ENCODE assay signal across 9 mouse cellular contexts in the genomic region with DNA sequence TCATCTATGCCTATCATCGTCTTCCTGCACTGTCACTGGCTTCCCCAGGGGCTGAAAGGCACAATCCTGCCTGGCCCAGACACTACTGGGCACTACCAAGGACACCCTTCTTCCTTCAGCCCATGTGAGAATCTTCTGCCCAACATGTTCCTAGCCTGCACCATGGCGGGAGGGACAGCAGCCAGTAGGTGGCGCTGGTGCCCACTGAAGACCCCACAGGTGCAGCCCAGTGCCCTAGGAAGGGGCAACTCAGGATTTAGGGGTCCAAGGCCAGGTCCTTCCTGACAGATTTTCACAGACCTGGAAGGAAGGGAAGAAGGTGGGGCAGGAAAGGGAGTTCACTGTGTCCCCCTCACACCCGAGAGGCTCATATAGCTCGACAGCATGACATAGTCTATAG. TPM values are rescaled to one million over a fixed set of nuclear protein-coding genes. Genes with fewer than 3 reads are reported as not detected.
DNase-seq lines count a peak whose midpoint lies in the region; ATAC-seq and TF ChIP-seq lines count a peak whose summit lies in the region.
"Had no signal": no experiment of that assay in that cellular context is flagged by ENCODE, and none has a peak within 500 bp of the region (broad histone marks: within the 10 kb centered on the region; RNA-seq: fewer than 3 reads in every experiment).

No protein-coding gene starts in this region.

- peaks cover 8% of the 10 kb centered on the region; the same call in 1 of the 2 replicates for H3K27me3 ChIP-seq in forebrain, embryonic 12.5 days
- no peaks in the 10 kb centered on the region for H3K27me3 ChIP-seq in forebrain, embryonic 16.5 days (replicated peaks; ENCODE audit: control insufficient read depth, insufficient read depth, low read length)
- 0 out of 2 replicates have a peak, but pooled peaks cover 2% of the 10 kb centered on the region for H3K27me3 ChIP-seq in midbrain, embryonic 11.5 days (ENCODE audit: control insufficient read depth, insufficient read depth, low read length)
- no peaks in the 10 kb centered on the region for H3K27me3 ChIP-seq in midbrain, embryonic 16.5 days (ENCODE audit: control insufficient read depth, insufficient read depth, low read depth, low read length)
- peaks cover 28% of the 10 kb centered on the region for H3K27me3 ChIP-seq in embryonic facial prominence, embryonic 10.5 days (replicated peaks; ENCODE audit: low read depth, poor library complexity, severe bottlenecking)
- no peaks in the 10 kb centered on the region for H3K27me3 ChIP-seq in liver, postnatal 0 days (ENCODE audit: insufficient read depth, low read length)
- H3K27me3 ChIP-seq: heart, embryonic 15.5 days had no signal

- H3K4me3 ChIP-seq in forebrain, embryonic 12.5 days (replicated peaks), result no peak overlapping the region
- no peak overlapping the region for H3K4me3 ChIP-seq in forebrain, embryonic 16.5 days (replicated peaks; ENCODE audit: low read length)
- no peak overlapping the region for H3K4me3 ChIP-seq in midbrain, embryonic 11.5 days (ENCODE audit: low read depth, low read length)
- H3K4me3 ChIP-seq in midbrain, embryonic 16.5 days (ENCODE audit: low read depth, low read length), result no peak overlapping the region
- H3K4me3 ChIP-seq in embryonic facial prominence, embryonic 10.5 days, result no peak overlapping the region
- H3K4me3 ChIP-seq in liver, postnatal 0 days (ENCODE audit: low read depth, low read length), result no peak overlapping the region
- H3K4me3 ChIP-seq: heart, embryonic 15.5 days had no signal

- H3K36me3 ChIP-seq in forebrain, embryonic 12.5 days (replicated peaks), result no peaks in the 10 kb centered on the region
- no peaks in the 10 kb centered on the region for H3K36me3 ChIP-seq in forebrain, embryonic 16.5 days (ENCODE audit: control insufficient read depth, insufficient read depth)
- no peaks in the 10 kb centered on the region for H3K36me3 ChIP-seq in midbrain, embryonic 11.5 days (ENCODE audit: control insufficient read depth, insufficient read depth, low read length)
- H3K36me3 ChIP-seq in midbrain, embryonic 16.5 days (ENCODE audit: control insufficient read depth, insufficient read depth, low read length), result no peaks in the 10 kb centered on the region
- no peaks in the 10 kb centered on the region for H3K36me3 ChIP-seq in embryonic facial prominence, embryonic 10.5 days (replicated peaks)
- peaks cover 13% of the 10 kb centered on the region; the same call in 1 of the 2 replicates for H3K36me3 ChIP-seq in liver, postnatal 0 days (replicated peaks; ENCODE audit: insufficient read depth, low read length)
- H3K36me3 ChIP-seq: heart, embryonic 15.5 days had no signal

- peaks cover 22% of the 10 kb centered on the region for H3K4me1 ChIP-seq in forebrain, embryonic 12.5 days
- H3K4me1 ChIP-seq in forebrain, embryonic 16.5 days (replicated peaks; ENCODE audit: control insufficient read depth, insufficient read depth, low read length), result peaks cover 15% of the 10 kb centered on the region
- H3K4me1 ChIP-seq in midbrain, embryonic 11.5 days (ENCODE audit: control insufficient read depth, insufficient read depth, low read length), result no peaks in the 10 kb centered on the region; the same call in 1 of the 2 replicates
- H3K4me1 ChIP-seq in midbrain, embryonic 16.5 days (ENCODE audit: control insufficient read depth, insufficient read depth, low read length), result no peaks in the 10 kb centered on the region
- H3K4me1 ChIP-seq in embryonic facial prominence, embryonic 10.5 days, result peaks cover 43% of the 10 kb centered on the region
- peaks cover 3% of the 10 kb centered on the region; the same call in 1 of the 2 replicates for H3K4me1 ChIP-seq in liver, postnatal 0 days (ENCODE audit: insufficient read depth)

- 40% methylated on average over 5 of the region's 5 CpGs for WGBS in forebrain, embryonic 12.5 days
- WGBS in forebrain, embryonic 16.5 days, result 37% methylated on average over 5 of the region's 5 CpGs
- 36% methylated on average over 5 of the region's 5 CpGs for WGBS in midbrain, embryonic 11.5 days
- 36% methylated on average over 5 of the region's 5 CpGs for WGBS in midbrain, embryonic 16.5 days
- 35% methylated on average over 5 of the region's 5 CpGs for WGBS in embryonic facial prominence, embryonic 10.5 days
- 37% methylated on average over 5 of the region's 5 CpGs for WGBS in liver, postnatal 0 days (ENCODE audit: insufficient replicate concordance)

- DNase-seq in midbrain, embryonic 11.5 days (ENCODE audit: low spot score, missing footprints), result peak; percentile 95
- DNase-seq in embryonic facial prominence, embryonic 10.5 days (ENCODE audit: low spot score), result peak; percentile 74
- peak; percentile 74 for DNase-seq in liver, postnatal 0 days
- peak; percentile 43 to 63 for DNase-seq in spleen, postnatal 14 days (ENCODE audit: low spot score in 2 of 2)
- DNase-seq in left cerebral cortex, adult 11 months (ENCODE audit: low spot score), result no peak

- no peak for TF ChIP-seq EP300 in liver, postnatal 0 days (IDR thresholded peaks at IDR 0.05; ENCODE audit: low read depth)

- peak; percentile 89 for TF ChIP-seq CTCF in liver, postnatal 0 days (IDR thresholded peaks at IDR 0.05; ENCODE audit: low read depth)

- no peak overlapping the region for H3K9ac ChIP-seq in forebrain, embryonic 12.5 days
- H3K9ac ChIP-seq in forebrain, embryonic 16.5 days (replicated peaks; ENCODE audit: low read depth, low read length), result no peak overlapping the region
- H3K9ac ChIP-seq in midbrain, embryonic 11.5 days (ENCODE audit: low read length), result no peak overlapping the region
- no peak overlapping the region for H3K9ac ChIP-seq in midbrain, embryonic 16.5 days (ENCODE audit: low read depth, low read length)
- H3K9ac ChIP-seq in liver, postnatal 0 days (replicated peaks), result no peak overlapping the region
- H3K9ac ChIP-seq: heart, embryonic 15.5 days had no signal

- ATAC-seq in forebrain, embryonic 12.5 days (ENCODE audit: low FRiP score), result 0 out of 2 replicates have a peak, but pooled peaks have one; percentile 20
- ATAC-seq in forebrain, embryonic 16.5 days, result no peak
- ATAC-seq in midbrain, embryonic 11.5 days (ENCODE audit: low FRiP score), result peak; percentile 45; the same call in 1 of the 2 replicates
- ATAC-seq in midbrain, embryonic 16.5 days, result no peak
- ATAC-seq in liver, postnatal 0 days, result peak; percentile 7; the same call in 1 of the 2 replicates

- H3K27ac ChIP-seq in forebrain, embryonic 12.5 days, result no peak overlapping the region
- no peak overlapping the region for H3K27ac ChIP-seq in forebrain, embryonic 16.5 days (ENCODE audit: low read length)
- H3K27ac ChIP-seq in midbrain, embryonic 11.5 days (ENCODE audit: low read depth, low read length), result no peak overlapping the region
- H3K27ac ChIP-seq in midbrain, embryonic 16.5 days (ENCODE audit: low read length), result no peak overlapping the region
- H3K27ac ChIP-seq in embryonic facial prominence, embryonic 10.5 days (replicated peaks), result no peak overlapping the region
- H3K27ac ChIP-seq in liver, postnatal 0 days (ENCODE audit: low read depth), result no peak overlapping the region
- H3K27ac ChIP-seq: heart, embryonic 15.5 days had no signal

- no peaks in the 10 kb centered on the region for H3K9me3 ChIP-seq in forebrain, embryonic 12.5 days
- no peaks in the 10 kb centered on the region for H3K9me3 ChIP-seq in forebrain, embryonic 16.5 days (ENCODE audit: control insufficient read depth, low read length)
- H3K9me3 ChIP-seq in midbrain, embryonic 11.5 days (ENCODE audit: control insufficient read depth, low read length), result no peaks in the 10 kb centered on the region
- no peaks in the 10 kb centered on the region for H3K9me3 ChIP-seq in midbrain, embryonic 16.5 days (replicated peaks; ENCODE audit: control insufficient read depth, low read length, poor library complexity, severe bottlenecking)
- H3K9me3 ChIP-seq in embryonic facial prominence, embryonic 10.5 days, result no peaks in the 10 kb centered on the region
- H3K9me3 ChIP-seq in liver, postnatal 0 days (ENCODE audit: low read length), result no peaks in the 10 kb centered on the region
- H3K9me3 ChIP-seq: heart, embryonic 15.5 days had no signal

- H3K4me2 ChIP-seq in forebrain, embryonic 12.5 days, result no peak overlapping the region
- H3K4me2 ChIP-seq in forebrain, embryonic 16.5 days (ENCODE audit: low read length), result no peak overlapping the region
- H3K4me2 ChIP-seq in midbrain, embryonic 11.5 days, result no peak overlapping the region
- H3K4me2 ChIP-seq in midbrain, embryonic 16.5 days (ENCODE audit: low read length), result no peak overlapping the region
- H3K4me2 ChIP-seq in liver, postnatal 0 days (ENCODE audit: low read depth, low read length), result no peak overlapping the region
- H3K4me2 ChIP-seq: heart, embryonic 15.5 days had no signal

RNA-seq across cellular contexts. Expression of a gene that starts 47.7 kb away (rescaled TPM):
- 9.1 and 10.6 TPM in 2 replicates for polyA plus RNA-seq in forebrain, embryonic 12.5 days (2016; fragmentation: Nextera tagmentation; extraction: Ambion mirVana)
- polyA plus RNA-seq in forebrain, embryonic 16.5 days (2015; fragmentation: Nextera tagmentation; extraction: Ambion mirVana), result 18.3 and 22.1 TPM in 2 replicates
- polyA plus RNA-seq in midbrain, embryonic 11.5 days (2014; fragmentation: Nextera tagmentation; extraction: Ambion mirVana), result 3.7 and 4.0 TPM in 2 replicates
- polyA plus RNA-seq in midbrain, embryonic 16.5 days (2015; fragmentation: Nextera tagmentation; extraction: Ambion mirVana), result 19.5 and 22.1 TPM in 2 replicates
- polyA plus RNA-seq in embryonic facial prominence, embryonic 10.5 days (2016; fragmentation: Nextera tagmentation; extraction: Ambion mirVana), result 5.2 and 7.3 TPM in 2 replicates
- 81.0 and 87.7 TPM in 2 replicates for polyA plus RNA-seq in liver, postnatal 0 days (2015; fragmentation: Nextera tagmentation; extraction: Ambion mirVana)

Comparison
In these comparisons a context has a peak if more than half of its experiments do, and no peak if none do; other contexts are left out.
1. ATAC-seq: peak in forebrain, embryonic 12.5 days (single experiment), midbrain, embryonic 11.5 days (single experiment) and liver, postnatal 0 days (single experiment); none in forebrain, embryonic 16.5 days (single experiment) and midbrain, embryonic 16.5 days (single experiment).